Mouse (Mus musculus): ENCODE data around the gene Diaph3. TPM values are rescaled to one million over a fixed set of nuclear protein-coding genes. Genes with fewer than 3 reads are reported as not detected.

Diaph3 gene
- total and polyA plus RNA-seq, 3 experiments: 0.04 to 2.4 (median 1.6) TPM

DNA sequence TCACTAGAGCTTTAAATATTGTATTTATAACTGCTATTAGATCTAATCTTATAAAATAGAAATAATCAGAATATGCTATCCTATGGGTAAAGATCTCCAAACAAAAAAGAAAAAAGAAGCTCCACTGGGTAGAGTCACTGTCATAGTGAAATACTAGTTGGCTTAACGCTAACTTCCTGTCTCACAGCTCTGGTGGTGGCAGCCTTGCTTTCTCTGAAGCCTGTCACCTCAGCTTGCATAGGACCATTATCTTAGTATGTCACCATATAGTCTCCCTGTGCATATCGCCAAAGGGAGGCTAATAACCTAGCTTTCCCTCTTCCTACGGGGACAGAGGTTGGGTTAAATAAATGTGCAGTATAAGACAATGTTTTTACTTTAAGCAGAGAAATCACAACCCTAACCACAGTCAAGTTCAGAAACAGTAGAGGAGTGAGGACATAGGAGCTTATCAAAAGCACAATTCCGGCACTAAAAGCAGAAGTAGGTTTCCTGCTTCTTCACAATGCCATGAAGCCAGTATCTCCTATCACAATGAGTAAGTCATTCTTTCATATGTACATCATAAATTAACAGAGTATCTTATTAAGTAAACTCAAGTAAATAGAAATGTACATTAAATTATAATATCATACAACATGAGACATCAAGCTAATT, 293.8 kb downstream of the Diaph3 start:
- DNase-seq: no peak

- DNase-seq: no peak
These were observed 297.0 kb downstream of the Diaph3 start for GRCm38 (mm10) chr14:86844075-86844474.

GRCm38 (mm10) chr14:86837642-86838041, 303.4 kb downstream of the Diaph3 start:
- DNase-seq: no peak

GRCm38 (mm10) chr14:86834851-86835250, 306.2 kb downstream of the Diaph3 start:
- DNase-seq: no peak

DNA sequence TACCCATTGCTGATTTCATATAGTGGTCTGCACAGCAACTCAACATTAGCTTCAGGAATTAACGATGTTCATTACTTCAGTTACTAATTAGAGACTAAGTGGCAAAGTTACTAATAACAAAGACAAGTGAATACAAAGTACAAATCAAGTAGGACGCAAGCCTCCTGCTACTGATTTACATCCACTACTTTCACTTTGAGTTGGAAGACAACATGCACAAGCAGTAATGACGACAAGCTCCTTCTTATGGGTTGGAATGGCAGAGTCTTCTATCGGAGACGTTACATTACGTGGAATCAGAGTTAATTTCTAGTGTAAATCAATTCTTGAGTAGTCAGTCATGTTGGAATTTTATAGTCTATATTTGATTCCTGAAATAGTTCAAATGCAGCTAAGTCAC, 306.8 kb downstream of the Diaph3 start:
- no peak for DNase-seq

GRCm38 (mm10) chr14:86833003-86833402, 308.0 kb downstream of the Diaph3 start:
- DNase-seq: no peak

- DNase-seq: no peak
These were observed 324.8 kb downstream of the Diaph3 start for GRCm38 (mm10) chr14:86816246-86816645.

DNA sequence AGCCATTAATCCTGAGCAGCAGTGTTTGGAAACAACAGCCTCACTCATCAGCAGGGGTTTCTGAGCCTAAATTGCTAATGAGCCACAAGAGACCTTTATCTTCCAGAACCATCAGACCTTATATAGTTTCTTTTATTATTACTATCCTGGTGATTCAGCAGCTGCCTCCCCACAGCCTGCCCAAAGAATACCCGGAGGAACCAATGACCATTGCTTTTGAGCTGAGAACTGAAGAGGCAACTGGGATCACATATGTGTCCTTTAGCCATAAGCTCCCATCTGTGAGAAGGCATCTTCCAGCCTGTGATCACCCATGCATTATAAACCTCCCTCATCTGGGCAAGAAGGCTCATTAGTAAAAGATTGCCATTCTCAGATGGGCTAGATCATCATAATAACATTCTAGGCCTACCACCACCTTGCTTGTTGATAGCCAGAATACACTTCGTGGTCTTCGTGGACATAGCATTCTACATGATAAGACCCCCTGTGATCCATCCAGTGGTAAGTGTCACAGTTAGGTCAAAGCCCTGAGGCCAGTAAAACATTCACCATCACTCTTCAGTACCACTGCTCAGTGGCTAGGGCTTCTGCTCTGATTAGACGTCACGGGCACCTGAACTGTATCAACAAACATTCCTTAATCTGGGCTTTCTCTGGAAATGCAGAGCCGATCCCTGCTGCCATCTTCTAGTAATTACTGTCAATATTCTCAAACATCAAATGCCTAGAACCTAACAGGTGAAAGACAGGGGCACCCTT, 352.0 kb downstream of the Diaph3 start:
- DNase-seq: no peak

GRCm38 (mm10) chr14:86786866-86787265, 354.2 kb downstream of the Diaph3 start:
- DNase-seq: no peak

DNA sequence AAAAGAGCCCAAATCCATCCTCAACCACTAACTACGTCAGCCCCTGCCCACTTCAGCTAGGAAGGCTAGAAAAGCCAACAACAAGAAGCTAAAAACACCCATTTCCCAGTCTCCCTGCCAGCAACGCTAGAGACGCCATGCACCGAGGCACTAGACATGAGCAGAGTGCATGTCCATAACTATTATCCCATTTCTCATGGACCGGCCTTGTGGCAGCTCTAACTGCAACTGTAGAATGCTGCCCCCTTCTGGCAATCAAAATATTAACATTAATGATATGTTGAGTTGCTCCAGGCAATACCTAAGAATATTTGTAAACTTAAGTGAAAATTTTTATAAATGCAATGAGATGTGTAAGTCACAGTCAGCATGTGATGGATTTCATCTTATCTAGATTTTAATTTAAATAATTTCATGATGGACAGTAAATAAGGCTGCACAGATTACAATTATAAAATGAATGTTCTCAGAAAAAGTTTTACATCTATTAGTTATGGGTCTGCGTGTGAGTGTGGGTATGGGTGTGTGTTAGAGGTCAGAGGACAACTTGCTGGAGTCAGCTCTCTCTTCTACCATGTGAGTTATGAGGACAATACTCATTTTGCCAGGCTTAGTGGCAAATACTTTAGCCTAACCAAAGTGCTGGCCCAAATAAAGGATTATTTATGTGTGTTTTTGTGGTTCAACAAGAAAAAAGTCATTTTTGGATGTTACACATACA, 359.3 kb downstream of the Diaph3 start:
- peak; percentile 11 for DNase-seq

DNA sequence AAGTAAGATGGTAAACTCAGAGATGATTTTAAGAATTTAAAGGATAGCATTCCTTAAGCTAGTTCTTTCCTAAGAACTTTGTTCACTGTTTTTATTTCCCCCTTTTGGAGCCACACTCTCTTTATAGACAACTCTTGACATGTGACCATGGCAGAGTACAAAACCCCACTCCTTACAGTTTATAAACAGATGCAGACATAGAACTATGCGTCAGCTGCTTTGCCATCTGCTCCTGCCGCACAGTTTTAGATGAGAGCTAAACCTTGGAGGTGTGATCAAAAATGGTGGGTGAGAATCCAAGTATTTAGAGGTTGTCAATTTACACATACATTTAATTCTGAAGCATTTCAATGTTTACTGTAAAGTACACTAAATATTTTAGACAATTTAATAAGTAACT, 367.7 kb downstream of the Diaph3 start:
- no peak for DNase-seq

- no peak for DNase-seq
These were observed 368.6 kb downstream of the Diaph3 start for GRCm38 (mm10) chr14:86772176-86773150.

DNA sequence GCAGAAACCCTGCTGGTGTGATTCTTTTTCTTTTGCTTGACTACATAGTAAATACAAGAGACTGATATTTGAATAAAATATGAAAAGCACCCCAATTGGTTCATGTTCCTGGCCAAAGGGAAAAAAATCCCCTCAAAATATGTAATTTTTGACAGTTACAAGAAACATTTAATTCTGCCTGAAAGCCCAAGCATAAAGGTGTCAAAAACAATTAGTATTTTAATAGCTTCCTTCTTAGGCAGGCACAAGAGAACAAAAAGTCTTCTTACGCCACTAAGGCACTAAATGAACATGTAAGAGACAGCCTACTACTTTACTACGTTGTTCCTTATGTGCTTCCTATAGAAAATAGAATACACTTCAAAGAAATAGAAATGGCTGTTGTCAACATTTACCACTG, 376.7 kb downstream of the Diaph3 start:
- no peak for DNase-seq

DNA sequence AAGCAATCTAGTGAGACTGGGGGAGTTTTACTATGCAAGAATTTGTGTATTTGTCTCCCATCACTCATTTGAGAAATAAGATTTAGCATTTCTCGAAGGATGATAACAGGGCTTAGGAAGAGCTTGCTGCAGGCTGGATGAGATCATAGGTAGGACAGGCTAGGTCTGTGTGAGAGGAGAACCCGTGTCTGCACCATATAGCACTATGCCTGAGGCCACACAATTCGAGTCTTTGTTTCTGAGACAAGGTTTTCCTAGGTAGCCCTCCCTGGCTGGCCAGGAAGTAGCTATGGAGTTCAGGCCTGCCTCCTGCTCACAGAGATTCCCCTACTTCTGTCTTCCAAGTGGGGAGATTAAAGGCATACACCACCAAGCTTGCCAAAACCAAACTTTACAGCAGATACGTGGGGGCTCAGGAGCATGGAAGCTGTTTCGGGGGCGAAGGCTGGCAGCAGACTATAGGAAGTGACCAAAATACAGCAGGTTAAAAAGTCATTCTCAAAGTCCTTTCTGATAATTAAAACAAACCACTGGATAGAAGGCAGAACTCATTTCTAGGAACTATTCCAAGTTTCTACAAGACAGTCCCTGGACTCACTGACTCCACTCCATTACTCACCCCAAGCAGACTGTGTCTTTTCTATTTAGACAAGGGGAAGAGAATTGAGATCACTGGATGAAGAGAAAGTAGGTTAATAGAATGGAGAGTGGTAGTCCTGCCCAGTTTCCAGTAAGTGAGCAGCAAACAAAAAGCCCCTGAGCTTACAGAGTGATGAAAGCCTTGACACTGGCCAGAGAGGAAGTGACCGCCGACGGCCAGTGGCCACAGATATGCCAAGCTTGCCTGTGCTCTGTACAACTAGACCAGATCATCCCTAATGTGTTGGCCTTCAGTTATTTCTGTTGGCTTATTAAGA, 383.2 kb downstream of the Diaph3 start:
- no peak for DNase-seq

- no peak for DNase-seq
These were observed 383.9 kb downstream of the Diaph3 start for GRCm38 (mm10) chr14:86757132-86757531.

- DNase-seq: no peak
These were observed 390.7 kb downstream of the Diaph3 start for GRCm38 (mm10) chr14:86750351-86750750.

DNA sequence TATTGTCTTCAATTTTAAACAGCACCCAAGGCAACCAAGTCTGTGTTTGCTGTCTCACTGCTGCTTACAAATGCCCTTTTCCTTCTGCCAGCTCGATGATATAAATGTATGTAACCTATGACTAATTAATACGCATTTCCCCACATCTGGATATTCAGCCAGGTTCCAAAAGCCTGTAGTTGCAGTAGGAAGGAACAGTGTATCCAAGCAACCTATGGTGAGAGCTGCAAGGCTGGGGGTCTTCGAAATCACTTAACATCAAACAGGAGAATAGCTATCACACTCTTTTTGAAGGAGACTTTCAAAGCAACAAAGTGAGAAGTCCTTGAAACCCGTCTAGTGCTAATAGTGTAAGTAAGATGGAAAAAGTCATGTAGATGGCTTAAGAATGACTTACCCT, 391.6 kb downstream of the Diaph3 start:
- DNase-seq: no peak

- no peak for DNase-seq
These were observed 392.2 kb downstream of the Diaph3 start for GRCm38 (mm10) chr14:86748876-86749275.

DNA sequence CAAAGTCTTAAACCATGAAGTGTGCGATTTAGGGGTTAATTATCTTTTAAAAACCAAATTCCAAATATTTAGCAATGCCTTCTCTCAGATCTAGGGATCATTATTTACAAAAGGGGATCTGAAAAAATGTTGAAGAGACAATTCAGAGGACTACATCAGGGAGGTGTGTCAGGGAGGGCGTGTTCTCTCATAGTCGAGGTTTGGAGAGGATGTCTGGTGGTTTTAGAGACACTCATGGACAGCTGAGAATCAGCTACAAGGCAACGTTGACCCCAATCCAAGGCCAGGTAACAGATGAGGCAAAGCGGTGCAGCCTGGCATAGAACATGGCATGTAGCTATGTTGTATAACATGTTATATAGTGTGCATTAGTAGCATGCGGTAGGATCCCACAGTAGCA, 396.5 kb downstream of the Diaph3 start:
- no peak for DNase-seq

DNA sequence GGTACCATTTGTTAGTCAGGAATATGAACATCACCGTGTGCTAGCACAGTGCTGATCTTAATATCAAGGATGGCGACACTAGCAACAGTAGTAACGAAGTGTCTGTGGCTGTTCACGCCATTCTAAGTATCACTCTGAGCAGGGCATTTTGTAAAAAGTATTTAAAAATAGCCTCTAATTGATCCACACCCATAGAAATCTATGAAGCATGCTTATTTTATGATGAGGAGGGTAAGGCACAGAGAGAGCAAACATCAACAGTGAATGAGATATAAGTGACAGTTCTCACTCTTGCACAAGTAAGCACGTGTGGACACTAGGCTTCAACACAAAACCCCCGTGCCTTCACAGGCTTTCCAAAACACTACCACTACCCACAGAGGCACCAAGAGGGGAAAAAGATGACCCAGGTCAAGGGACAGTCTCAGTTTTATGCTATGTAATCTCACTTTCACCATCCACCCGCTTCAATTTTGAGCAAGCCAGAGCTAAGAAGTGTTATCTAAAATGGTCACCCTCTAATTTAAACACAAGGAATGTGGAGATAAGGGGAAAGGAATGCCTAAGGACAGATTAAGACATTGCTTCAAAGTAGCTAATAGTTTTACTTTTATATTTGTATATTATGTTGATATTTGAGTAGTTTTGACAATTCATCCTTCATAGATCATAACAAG, 399.0 kb downstream of the Diaph3 start:
- no peak for DNase-seq

Measured in adrenal gland, adult 2 months (tissue).